ENCODE assay signal across 8 mouse cellular contexts in genomic region chr13:23534368-23535131, GRCm38 (mm10). TPM values are rescaled to one million over a fixed set of nuclear protein-coding genes. Genes with fewer than 3 reads are reported as not detected.
DNase-seq lines count a peak whose midpoint lies in the region; ATAC-seq and TF ChIP-seq lines count a peak whose summit lies in the region.

No protein-coding gene starts in this region.

- DNase-seq in lung, embryonic 14.5 days: peak; percentile 81
- no peak for DNase-seq in lung, postnatal 36 days
- DNase-seq in forebrain, postnatal 0 days: no peak
- no peak for DNase-seq in T-cell, adult 2 months (ENCODE audit: low spot score)
- no peak for DNase-seq in gastrocnemius, postnatal 14 days
- no peak for DNase-seq in cerebellum, adult 9-11 months

- peaks cover 13% of the 10 kb centered on the region; the same call in 1 of the 2 replicates for H3K4me1 ChIP-seq in lung, embryonic 14.5 days (ENCODE audit: insufficient read depth)
- H3K4me1 ChIP-seq in brown adipose tissue, adult 24 weeks (ENCODE audit: control insufficient read depth, insufficient read depth, insufficient read length, low read length): peaks cover 8% of the 10 kb centered on the region
- H3K4me1 ChIP-seq in forebrain, postnatal 0 days (ENCODE audit: insufficient read depth): peaks cover 22% of the 10 kb centered on the region
- peaks cover 22% of the 10 kb centered on the region for H3K4me1 ChIP-seq in liver, embryonic 16.5 days (ENCODE audit: control insufficient read depth, low read depth, low read length)

- peak; percentile 2; the same call in 1 of the 2 replicates for ATAC-seq in lung, embryonic 14.5 days (ENCODE audit: insufficient read depth)
- ATAC-seq in forebrain, postnatal 0 days: 0 out of 2 replicates have a peak, but pooled peaks have one; percentile 8
- 0 out of 2 replicates have a peak, but pooled peaks have one; percentile 6 for ATAC-seq in liver, embryonic 16.5 days (ENCODE audit: low read depth)

- no peaks in the 10 kb centered on the region for H3K9me3 ChIP-seq in lung, embryonic 14.5 days (ENCODE audit: low read depth, low read length)
- H3K9me3 ChIP-seq in forebrain, postnatal 0 days (ENCODE audit: low read length): no peaks in the 10 kb centered on the region
- no peaks in the 10 kb centered on the region for H3K9me3 ChIP-seq in liver, embryonic 16.5 days (replicated peaks; ENCODE audit: control insufficient read depth, low read length)

- peak overlapping the region; percentile 75 for H3K9ac ChIP-seq in lung, embryonic 14.5 days
- peak overlapping the region; percentile 22; the same call in 1 of the 2 replicates for H3K9ac ChIP-seq in forebrain, postnatal 0 days
- peak overlapping the region; percentile 78 for H3K9ac ChIP-seq in liver, embryonic 16.5 days (ENCODE audit: low read depth, low read length)

- H3K27me3 ChIP-seq in lung, embryonic 14.5 days (ENCODE audit: insufficient read depth, low read length): no peaks in the 10 kb centered on the region
- no peaks in the 10 kb centered on the region for H3K27me3 ChIP-seq in forebrain, postnatal 0 days (ENCODE audit: insufficient read depth, low read length)
- no peaks in the 10 kb centered on the region for H3K27me3 ChIP-seq in liver, embryonic 16.5 days (ENCODE audit: control insufficient read depth, insufficient read depth, low read depth, low read length)

- no peak for TF ChIP-seq CTCF in lung, embryonic 14.5 days (IDR thresholded peaks at IDR 0.05; ENCODE audit: low read depth)
- no peak for TF ChIP-seq CTCF in forebrain, postnatal 0 days (IDR thresholded peaks at IDR 0.05; ENCODE audit: low read depth)

- peak overlapping the region; percentile 53 for H3K4me3 ChIP-seq in lung, embryonic 14.5 days (ENCODE audit: low read depth, low read length)
- H3K4me3 ChIP-seq in brown adipose tissue, adult 24 weeks (ENCODE audit: insufficient read depth, low read depth, low read length): peak overlapping the region; percentile 34
- H3K4me3 ChIP-seq in forebrain, postnatal 0 days (ENCODE audit: low read depth, low read length): peak overlapping the region; percentile 47
- H3K4me3 ChIP-seq in liver, embryonic 16.5 days (ENCODE audit: low read depth, low read length): peak overlapping the region; percentile 65

- WGBS in lung, embryonic 14.5 days: under 1% methylated on average over 15 of the region's 15 CpGs
- under 1% methylated on average over 15 of the region's 15 CpGs for WGBS in forebrain, postnatal 0 days
- 0% methylated on average over 15 of the region's 15 CpGs for WGBS in liver, embryonic 16.5 days (ENCODE audit: insufficient replicate concordance)

- peak overlapping the region; percentile 63 for H3K4me2 ChIP-seq in lung, embryonic 14.5 days
- peak overlapping the region; percentile 72 for H3K4me2 ChIP-seq in forebrain, postnatal 0 days (ENCODE audit: low read depth)
- H3K4me2 ChIP-seq in liver, embryonic 16.5 days (ENCODE audit: low read depth, low read length): peak overlapping the region; percentile 64

- intact Hi-C loops in gastrocnemius, postnatal 14 days (cut with DNase I; ENCODE audit: low total_unique reads): no loop called here

- H3K36me3 ChIP-seq in lung, embryonic 14.5 days (ENCODE audit: insufficient read depth): no peaks in the 10 kb centered on the region
- no peaks in the 10 kb centered on the region for H3K36me3 ChIP-seq in forebrain, postnatal 0 days (ENCODE audit: insufficient read depth)
- H3K36me3 ChIP-seq in liver, embryonic 16.5 days (ENCODE audit: control insufficient read depth, insufficient read depth): no peaks in the 10 kb centered on the region

- peak overlapping the region; percentile 99 for H3K27ac ChIP-seq in lung, embryonic 14.5 days (ENCODE audit: low read depth)
- H3K27ac ChIP-seq in brown adipose tissue, adult 24 weeks (replicated peaks; ENCODE audit: low read depth, low read length): 0 out of 2 replicates have a peak overlapping the region, but pooled peaks have one; percentile 2
- H3K27ac ChIP-seq in forebrain, postnatal 0 days (ENCODE audit: low read depth, low read length): peak overlapping the region; percentile 67
- H3K27ac ChIP-seq in liver, embryonic 16.5 days (ENCODE audit: low read length): peak overlapping the region; percentile 96

RNA-seq across cellular contexts. Expression of gene Hist1h3g, which starts 0.7 kb away (rescaled TPM):
- 6.6 and 7.5 TPM in 2 replicates for polyA plus RNA-seq in lung, embryonic 14.5 days (2014; fragmentation: Nextera tagmentation; extraction: Ambion mirVana)
- not detected in 2 replicates for polyA plus RNA-seq in brown adipose tissue, adult 24 weeks (2012; ENCODE audit: insufficient read depth, insufficient read length, missing spikeins)
- 116 and 134 TPM in 2 replicates for total RNA-seq in forebrain, postnatal 0 days (2014; rRNA removed)
- 0.50 TPM in 1 of 2 replicates, not detected in the other for polyA plus RNA-seq in forebrain, postnatal 0 days (2015; fragmentation: Nextera tagmentation; extraction: Ambion mirVana)
- 11.0 and 14.8 TPM in 2 replicates for polyA plus RNA-seq in liver, embryonic 16.5 days (2015; fragmentation: Nextera tagmentation; extraction: Ambion mirVana)
- 10 to 100 TPM; 19.9 to 21.2 TPM for total RNA-seq in gastrocnemius, postnatal 14 days (2021)

RNA-seq across cellular contexts. Expression of gene Hist1h2af, which starts 0.8 kb away (rescaled TPM):
- 13.0 and 14.6 TPM in 2 replicates for polyA plus RNA-seq in lung, embryonic 14.5 days (2014; fragmentation: Nextera tagmentation; extraction: Ambion mirVana)
- polyA plus RNA-seq in brown adipose tissue, adult 24 weeks (2012; ENCODE audit: insufficient read depth, insufficient read length, missing spikeins): not detected in 2 replicates
- total RNA-seq in forebrain, postnatal 0 days (2014; rRNA removed): 135 and 227 TPM in 2 replicates
- polyA plus RNA-seq in forebrain, postnatal 0 days (2015; fragmentation: Nextera tagmentation; extraction: Ambion mirVana): not detected in 2 replicates
- 2.0 and 6.7 TPM in 2 replicates for polyA plus RNA-seq in liver, embryonic 16.5 days (2015; fragmentation: Nextera tagmentation; extraction: Ambion mirVana)
- total RNA-seq in gastrocnemius, postnatal 14 days (2021): 10 to 100 TPM; 61.2 to 77.1 TPM

RNA-seq across cellular contexts. Expression of gene Hist1h4h, which starts 3.7 kb away (rescaled TPM):
- 7.1 and 7.6 TPM in 2 replicates for polyA plus RNA-seq in lung, embryonic 14.5 days (2014; fragmentation: Nextera tagmentation; extraction: Ambion mirVana)
- polyA plus RNA-seq in brown adipose tissue, adult 24 weeks (2012; ENCODE audit: insufficient read depth, insufficient read length, missing spikeins): 69.6 and 128 TPM in 2 replicates
- 1,275 and 1,840 TPM in 2 replicates for total RNA-seq in forebrain, postnatal 0 days (2014; rRNA removed)
- polyA plus RNA-seq in forebrain, postnatal 0 days (2015; fragmentation: Nextera tagmentation; extraction: Ambion mirVana): 4.1 and 5.7 TPM in 2 replicates
- polyA plus RNA-seq in liver, embryonic 16.5 days (2015; fragmentation: Nextera tagmentation; extraction: Ambion mirVana): 5.5 and 9.8 TPM in 2 replicates
- 100 to 1,000 TPM; 281 to 294 TPM for total RNA-seq in gastrocnemius, postnatal 14 days (2021)

RNA-seq across cellular contexts. Expression of gene Hist1h2bh, which starts 8.6 kb away (rescaled TPM):
- 1.0 and 1.8 TPM in 2 replicates for polyA plus RNA-seq in lung, embryonic 14.5 days (2014; fragmentation: Nextera tagmentation; extraction: Ambion mirVana)
- 1.7 and 2.3 TPM in 2 replicates for polyA plus RNA-seq in brown adipose tissue, adult 24 weeks (2012; ENCODE audit: insufficient read depth, insufficient read length, missing spikeins)
- 12.5 and 17.0 TPM in 2 replicates for total RNA-seq in forebrain, postnatal 0 days (2014; rRNA removed)
- 0.17 TPM in 1 of 2 replicates, not detected in the other for polyA plus RNA-seq in forebrain, postnatal 0 days (2015; fragmentation: Nextera tagmentation; extraction: Ambion mirVana)
- polyA plus RNA-seq in liver, embryonic 16.5 days (2015; fragmentation: Nextera tagmentation; extraction: Ambion mirVana): 1.1 and 1.8 TPM in 2 replicates
- total RNA-seq in gastrocnemius, postnatal 14 days (2021): 1 to 10 TPM; 5.5 to 5.7 TPM

RNA-seq across cellular contexts. Expression of gene Hist1h3f, which starts 9.3 kb away (rescaled TPM):
- 2.0 and 2.6 TPM in 2 replicates for polyA plus RNA-seq in lung, embryonic 14.5 days (2014; fragmentation: Nextera tagmentation; extraction: Ambion mirVana)
- polyA plus RNA-seq in brown adipose tissue, adult 24 weeks (2012; ENCODE audit: insufficient read depth, insufficient read length, missing spikeins): not detected in 2 replicates
- total RNA-seq in forebrain, postnatal 0 days (2014; rRNA removed): 116 and 119 TPM in 2 replicates
- 0.17 and 0.47 TPM in 2 replicates for polyA plus RNA-seq in forebrain, postnatal 0 days (2015; fragmentation: Nextera tagmentation; extraction: Ambion mirVana)
- polyA plus RNA-seq in liver, embryonic 16.5 days (2015; fragmentation: Nextera tagmentation; extraction: Ambion mirVana): 1.2 and 1.4 TPM in 2 replicates
- 10 to 100 TPM; 24.2 to 25.2 TPM for total RNA-seq in gastrocnemius, postnatal 14 days (2021)

Comparison
In these comparisons a context has a peak if more than half of its experiments do, and no peak if none do; other contexts are left out.
1. H3K27ac ChIP-seq: peak in every context shown above with its lines; median percentile 99 in lung, embryonic 14.5 days; 96 in liver, embryonic 16.5 days; 67 in forebrain, postnatal 0 days; 2 in brown adipose tissue, adult 24 weeks.
2. H3K9ac ChIP-seq: peak in every context shown above with its lines; median percentile 78 in liver, embryonic 16.5 days; 75 in lung, embryonic 14.5 days; 22 in forebrain, postnatal 0 days.